Mouse (Mus musculus) heart, postnatal 10 days (tissue): Measurements from ENCODE around the gene Kcnn3. TPM values are rescaled to one million over a fixed set of nuclear protein-coding genes. Genes with fewer than 3 reads are reported as not detected.

ENCODE experiments used
- DNase-seq, 2 experiments: peaks; one replicate each; pipeline ENCODE4 v3.0.0; 2021
- intact Hi-C: fragments of 180-260 bp; cut with DNase I; formaldehyde crosslinking; loops from one replicate; pipeline ENCODE4 v1.15.1; 2025
- total RNA-seq, 2 experiments: library from RNA; stranded (reverse); gene quantifications; 2 replicates each; pipeline ENCODE4 v1.2.3; 2021

Kcnn3 gene
- total RNA-seq, 2 experiments from 2014 or later = 7.4 to 8.8 TPM

DNA sequence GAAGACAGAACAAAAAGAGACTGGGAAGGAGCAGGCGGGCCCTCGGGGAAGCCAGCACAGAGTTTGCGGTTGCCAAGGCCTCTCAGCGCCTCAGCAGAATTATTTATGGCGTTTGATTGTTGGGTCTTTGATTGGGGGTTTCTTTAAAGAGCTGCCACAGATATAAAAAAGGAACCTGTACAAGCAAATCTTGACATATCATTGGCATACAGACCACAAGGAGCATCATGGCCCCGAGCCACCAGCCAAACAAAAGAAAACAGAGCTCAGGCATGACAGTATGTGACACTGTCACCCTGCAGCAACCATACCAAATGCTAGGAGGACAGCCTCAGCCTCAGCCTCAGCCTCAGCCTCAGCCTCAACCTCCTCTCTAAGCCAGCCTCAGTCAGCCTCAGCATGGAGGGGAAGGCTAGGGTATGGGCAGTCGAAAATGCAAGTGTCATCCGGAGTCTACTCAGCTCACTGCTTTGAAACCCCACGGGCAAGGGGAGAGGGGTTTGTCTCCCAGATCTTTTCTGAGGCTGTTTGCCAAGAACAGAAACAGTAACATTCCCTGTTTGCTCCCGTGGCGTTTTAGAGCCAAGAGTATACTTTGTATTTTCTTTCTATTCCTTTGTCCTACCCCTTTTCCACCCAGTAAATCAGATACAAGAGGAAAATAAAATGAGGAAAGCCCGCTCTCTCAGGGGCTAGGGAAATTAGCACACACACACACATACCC, 133.4 kb downstream of the Kcnn3 start:
- DNase-seq = no peak
- intact Hi-C loops = no loop called here

- no peak for DNase-seq
- intact Hi-C loops = no loop called here
These were observed 137.1 kb downstream of the Kcnn3 start for GRCm38 (mm10) chr3:89657092-89657491.

DNA sequence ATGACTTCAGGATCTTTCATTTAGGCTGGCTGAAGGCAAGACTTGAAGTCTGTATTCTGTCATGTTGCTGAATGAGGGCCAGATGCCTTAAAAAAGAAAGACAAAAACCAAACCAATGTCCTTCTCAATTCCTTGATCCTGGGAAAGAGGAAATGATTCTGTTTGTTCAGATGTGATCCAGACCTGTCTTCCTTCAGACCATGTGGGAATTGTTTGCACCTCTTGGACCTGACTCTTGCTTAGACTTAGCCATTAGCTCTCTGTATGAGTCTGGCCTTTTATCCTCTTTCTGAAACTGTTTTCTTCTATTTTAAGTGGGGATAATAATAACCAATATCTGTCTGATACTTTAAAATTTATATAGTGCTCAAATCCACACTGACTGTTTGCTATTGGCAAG, 138.5 kb downstream of the Kcnn3 start:
- peak in 1 of 2 experiments; percentile 31 for DNase-seq
- intact Hi-C loops = no loop called here

- no peak for DNase-seq
These were observed 140.1 kb downstream of the Kcnn3 start for GRCm38 (mm10) chr3:89659938-89660620.

GRCm38 (mm10) chr3:89664808-89665207, 144.8 kb downstream of the Kcnn3 start:
- no peak for DNase-seq
- intact Hi-C loops = no loop called here

More at GRCm38 (mm10) chr3:89659938-89660620, 140.1 kb downstream of the Kcnn3 start:
- intact Hi-C loops = no loop called here

DNA sequence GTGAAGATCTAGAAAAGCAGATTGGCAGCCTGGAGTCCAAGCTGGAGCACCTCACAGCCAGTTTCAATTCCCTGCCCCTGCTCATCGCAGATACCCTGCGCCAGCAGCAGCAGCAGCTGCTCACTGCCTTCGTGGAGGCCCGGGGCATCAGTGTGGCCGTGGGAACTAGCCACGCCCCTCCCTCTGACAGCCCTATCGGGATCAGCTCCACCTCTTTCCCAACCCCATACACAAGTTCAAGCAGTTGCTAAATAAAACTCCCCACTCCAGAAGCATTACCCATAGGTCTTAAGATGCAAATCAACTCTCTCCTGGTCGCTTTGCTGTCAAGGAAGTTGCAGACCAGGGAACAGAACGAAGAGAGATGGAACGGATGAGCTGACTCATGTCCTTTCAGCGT, 147.2 kb downstream of the Kcnn3 start:
- intact Hi-C loops = no loop called here

GRCm38 (mm10) chr3:89671334-89671733, 151.4 kb downstream of the Kcnn3 start:
- DNase-seq = peak in 1 of 2 experiments; percentile 27
- intact Hi-C loops = no loop called here

More for the DNA sequence above, 147.2 kb downstream of the Kcnn3 start:
- DNase-seq = no peak

DNA sequence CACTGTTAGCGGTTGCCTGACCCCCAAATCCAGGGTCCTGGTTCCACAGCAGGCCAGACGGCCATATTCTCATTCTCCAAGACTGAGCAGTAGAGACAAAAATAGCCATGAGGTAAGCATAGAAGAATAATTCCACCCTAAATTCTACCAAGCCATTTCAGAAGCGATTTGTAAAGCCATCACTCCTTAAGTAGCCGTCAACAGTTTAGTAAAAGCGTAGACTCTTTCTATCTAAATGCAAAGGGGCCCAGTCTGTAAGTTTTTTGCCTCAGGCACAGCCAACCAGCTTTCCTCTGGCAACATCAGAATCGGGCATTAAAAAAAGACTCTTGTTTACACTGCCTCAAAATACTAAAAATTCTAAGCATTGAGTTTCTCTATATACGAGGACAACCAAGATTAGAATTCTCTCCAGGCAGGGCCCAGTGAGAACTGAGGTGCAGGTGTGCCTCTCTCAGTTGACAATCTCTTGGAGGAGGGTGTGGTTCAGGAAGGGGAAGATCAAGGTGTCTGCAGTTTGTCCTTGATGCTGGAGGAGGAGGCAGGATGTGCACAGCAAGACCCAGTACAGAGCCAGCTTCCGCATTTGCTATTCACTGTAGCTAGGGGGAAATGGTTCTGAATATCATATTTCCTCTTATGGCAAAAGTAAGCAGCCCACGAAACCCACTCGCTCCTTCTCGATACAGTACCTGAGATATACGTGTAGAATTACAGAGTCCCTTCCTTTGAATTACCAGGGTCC, 152.8 kb downstream of the Kcnn3 start:
- intact Hi-C loops = no loop called here
- no peak for DNase-seq

GRCm38 (mm10) chr3:89677617-89678016, 157.7 kb downstream of the Kcnn3 start:
- DNase-seq = no peak
- intact Hi-C loops = no loop called here

- no peak for DNase-seq
- intact Hi-C loops = loop anchor here (5.0 kb wide), 2 partner anchors 109 to 229 kb away; no protein-coding TSS in a partner anchor
These were observed 166.1 kb downstream of the Kcnn3 start for GRCm38 (mm10) chr3:89686031-89686430.

DNA sequence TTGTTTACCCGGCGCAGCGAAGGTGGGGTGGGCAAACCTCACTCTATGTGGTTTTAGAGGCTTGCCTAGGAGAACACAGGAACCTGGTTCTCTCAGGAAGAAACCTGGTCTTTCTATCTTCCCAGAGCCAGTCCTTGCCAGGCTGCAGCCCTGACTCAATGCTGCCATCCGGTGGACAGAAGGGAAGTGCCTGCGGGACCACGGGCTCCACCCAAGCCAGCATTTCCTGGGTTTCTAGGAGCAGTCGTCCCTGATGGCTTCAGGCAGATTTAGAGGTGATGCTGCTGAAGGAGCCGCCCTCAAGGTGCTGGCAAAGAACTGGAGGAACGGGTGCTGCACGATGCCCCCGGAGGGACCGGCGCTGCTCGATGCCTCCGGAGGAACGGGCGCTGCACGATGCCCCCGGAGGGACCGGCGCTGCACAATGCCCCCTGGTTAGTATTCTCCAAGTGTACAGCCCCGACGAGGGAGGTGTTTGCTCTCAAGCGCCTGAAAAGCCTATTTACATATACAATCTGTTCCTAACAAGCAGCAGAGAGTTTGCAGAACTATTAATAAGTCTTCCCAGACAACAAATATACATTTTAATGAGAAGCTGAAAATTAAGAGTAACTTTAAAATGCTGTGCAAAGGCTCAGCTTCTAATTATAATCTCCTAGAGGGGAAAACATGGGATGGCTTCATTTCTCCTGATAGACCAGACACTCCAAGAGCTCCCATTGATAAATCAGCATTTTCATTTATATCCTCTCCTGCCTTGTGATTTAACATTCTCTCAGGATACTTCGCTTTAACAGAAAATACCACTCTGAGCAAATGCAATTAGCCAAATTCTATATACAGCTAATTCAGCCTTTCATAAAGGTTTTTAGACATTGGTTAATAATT, 169.0 kb downstream of the Kcnn3 start:
- peak; percentile 89 to 94 for DNase-seq
- intact Hi-C loops = loop anchor here (1.0 to 5.0 kb wide), 3 partner anchors 112 to 232 kb away; no protein-coding TSS in a partner anchor

DNA sequence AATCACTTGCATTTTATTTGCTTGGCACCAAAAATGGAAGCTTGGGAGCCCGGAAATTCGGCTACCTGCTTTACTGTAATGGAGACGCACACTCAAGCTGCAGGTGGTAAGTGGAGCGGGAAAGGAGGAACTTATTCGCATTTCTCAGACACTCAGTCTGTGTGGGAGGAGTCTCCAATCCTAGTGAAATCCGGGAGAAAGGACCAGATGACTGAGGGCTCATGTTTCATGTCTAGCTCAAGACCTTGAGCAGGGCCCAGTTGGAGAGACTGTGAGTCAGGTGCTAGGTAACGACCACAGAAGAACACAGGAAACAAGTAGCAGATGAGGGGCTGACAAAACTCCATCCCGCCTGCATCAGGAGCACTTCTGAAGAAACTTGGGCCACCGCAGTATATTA, 171.8 kb downstream of the Kcnn3 start:
- DNase-seq = no peak
- intact Hi-C loops = no loop called here

DNA sequence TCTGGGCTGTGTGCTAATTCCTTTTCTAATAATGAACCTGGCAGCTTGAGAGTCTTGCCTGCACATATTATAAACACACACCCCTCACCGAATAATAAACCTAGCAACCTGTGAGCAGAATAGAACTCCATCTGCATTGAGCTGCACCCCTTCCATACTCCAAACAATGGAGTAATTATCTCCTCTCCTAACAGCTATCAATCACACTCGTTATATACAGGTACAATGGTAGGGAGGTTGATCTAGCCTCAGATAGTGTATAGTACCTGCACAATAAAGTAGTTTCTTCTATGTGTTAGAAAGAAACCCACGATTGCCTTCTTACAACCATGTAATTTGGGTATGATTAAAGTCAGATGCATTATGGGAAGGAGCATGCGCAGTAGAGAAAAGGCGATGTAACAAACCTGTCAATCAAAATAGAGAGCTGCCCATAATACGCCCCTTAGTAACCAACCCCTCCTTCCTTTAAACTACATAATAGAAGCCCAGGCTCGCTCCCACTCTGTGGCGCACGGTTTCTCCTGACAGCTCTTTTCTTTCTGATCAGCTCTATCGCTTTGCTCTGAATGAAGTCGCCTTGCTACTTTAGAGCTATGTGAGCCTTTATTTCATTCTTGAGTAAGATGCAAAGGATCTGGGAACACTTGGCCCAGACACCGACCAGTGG, 176.3 kb downstream of the Kcnn3 start:
- intact Hi-C loops = no loop called here
- no peak for DNase-seq

DNA sequence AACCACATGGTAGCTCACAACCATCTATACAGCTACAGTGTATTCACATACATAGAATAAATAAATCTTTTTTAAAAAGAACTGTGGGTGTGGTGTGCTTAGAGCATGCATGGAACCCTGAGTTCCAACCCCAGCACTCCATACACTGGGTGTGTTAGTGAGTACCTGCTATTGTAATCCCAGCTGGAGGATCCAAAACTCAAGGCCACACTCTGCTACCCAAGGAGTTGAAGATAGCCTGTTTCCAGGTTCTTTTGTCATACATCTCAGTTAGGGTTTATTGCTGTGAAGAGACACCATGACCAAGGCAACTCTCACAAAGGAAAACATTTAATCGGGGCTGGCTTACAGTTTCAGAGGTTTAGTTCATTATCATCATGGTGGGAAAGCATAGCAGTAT, 179.0 kb downstream of the Kcnn3 start:
- intact Hi-C loops = no loop called here
- DNase-seq = no peak

- intact Hi-C loops = no loop called here
- DNase-seq = no peak
These were observed 180.5 kb downstream of the Kcnn3 start for GRCm38 (mm10) chr3:89700461-89700860.

DNA sequence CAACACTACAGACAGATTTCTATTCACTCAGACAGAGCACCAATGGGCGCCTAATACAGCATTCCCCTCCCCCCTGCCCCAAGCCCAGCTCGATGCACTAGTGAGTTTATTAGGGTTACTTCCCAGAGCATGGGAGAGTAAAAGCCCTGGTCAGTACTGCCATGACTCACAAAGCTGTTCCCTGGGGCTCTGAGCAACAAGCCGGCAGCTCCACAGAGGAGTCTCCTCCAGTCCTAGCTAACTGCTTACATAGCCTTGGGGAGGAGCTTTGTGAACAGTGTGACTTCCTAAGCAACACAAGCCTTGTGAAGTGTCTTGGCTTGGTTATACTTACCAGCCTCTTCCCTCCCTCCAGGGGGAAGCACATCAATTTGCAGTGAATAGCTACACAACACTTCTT, 183.6 kb downstream of the Kcnn3 start:
- intact Hi-C loops = no loop called here
- no peak for DNase-seq

GRCm38 (mm10) chr3:89704064-89704463, 184.1 kb downstream of the Kcnn3 start:
- DNase-seq = no peak

DNA sequence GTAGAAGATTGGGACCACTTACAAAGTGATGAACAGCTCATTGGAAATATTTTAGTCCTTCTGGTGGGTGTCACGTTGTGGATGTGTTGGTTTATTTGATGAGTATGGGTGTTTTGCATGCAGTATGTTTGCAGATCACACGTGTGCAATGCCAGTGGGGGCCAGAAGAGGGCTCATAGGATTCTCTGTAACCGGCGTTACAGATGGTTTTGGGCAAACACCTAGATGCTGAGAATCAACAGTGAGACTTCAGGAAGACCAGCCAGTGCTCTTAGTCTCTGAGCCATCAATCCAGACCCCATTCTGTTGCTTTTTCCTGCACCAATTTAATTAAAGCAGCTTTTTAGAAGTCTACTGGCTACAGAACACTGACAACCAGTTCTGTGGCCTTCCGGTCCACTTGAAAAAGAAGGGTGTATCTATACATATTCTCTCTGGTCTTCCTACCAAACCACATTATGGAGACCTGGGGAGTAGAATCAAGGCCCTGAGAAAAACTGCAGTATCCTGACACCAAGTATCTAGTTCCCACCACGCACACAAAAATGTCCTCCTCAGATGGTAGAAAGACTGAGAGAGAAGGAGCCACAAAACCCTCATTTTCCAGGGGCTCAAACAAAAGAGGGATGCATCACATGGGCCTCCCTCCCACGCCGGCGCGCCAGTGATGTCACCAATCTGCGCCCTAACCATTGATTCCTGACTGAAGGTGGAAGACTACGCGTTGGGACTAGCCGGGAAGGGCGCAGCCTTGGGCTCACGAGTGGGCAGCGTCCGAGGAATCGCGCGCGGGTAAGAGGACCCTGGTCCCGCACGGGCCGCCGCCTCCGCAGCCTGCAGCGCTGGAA, 194.6 kb downstream of the Kcnn3 start, which contains the start of gene Adar:
Adar (plus strand) TSS at position 664 of the 848 bp plus-strand sequence.
- peak; percentile 80 to 88 for DNase-seq
- intact Hi-C loops = no loop called here

More at GRCm38 (mm10) chr3:89704064-89704463, 184.1 kb downstream of the Kcnn3 start:
- intact Hi-C loops = no loop called here
